Mouse (Mus musculus): ENCODE data around the gene Kif26b. TPM values are rescaled to one million over a fixed set of nuclear protein-coding genes. Genes with fewer than 3 reads are reported as not detected.

The Kif26b gene
- polyA plus RNA-seq, 1 experiment from 2014 or later, result 4.9 TPM

Other genes with a start within 250 kb of the Kif26b start
- 134 and 159 TPM in 2 replicates for gene Cox20, start 210.0 kb upstream of the Kif26b start, polyA plus RNA-seq (2015; fragmentation: Nextera tagmentation; extraction: Ambion mirVana)
- 300 and 379 TPM in 2 replicates for gene Hnrnpu, start 191.3 kb upstream of the Kif26b start, polyA plus RNA-seq (2015; fragmentation: Nextera tagmentation; extraction: Ambion mirVana)
- 7.3 and 8.6 TPM in 2 replicates for gene Efcab2, start 123.0 kb upstream of the Kif26b start, polyA plus RNA-seq (2015; fragmentation: Nextera tagmentation; extraction: Ambion mirVana)